Mouse (Mus musculus): ENCODE data around the gene Mrgbp.
A peak's percentile ranks its signal among the peaks of the same experiment; 100 is the strongest.

The Mrgbp gene

GRCm38 (mm10) chr2:180589123-180589831 lies 8.2 kb downstream of the Mrgbp start, which contains the start of gene Ogfr:
Gene Ogfr, plus strand, starts transcription at chr2:180589245.
- peak; percentile 84 for DNase-seq (ENCODE audit: low read depth, low spot score)

- no peak for DNase-seq (ENCODE audit: low read depth, low spot score)
Observed at GRCm38 (mm10) chr2:180597490-180597889, 16.4 kb downstream of the Mrgbp start, which contains the start of gene Col9a3. Gene Col9a3, plus strand, starts transcription at chr2:180597790.

- DNase-seq (ENCODE audit: low read depth, low spot score): peak; percentile 15
Observed at GRCm38 (mm10) chr2:180598157-180598705, 17.1 kb downstream of the Mrgbp start.

GRCm38 (mm10) chr2:180600569-180601021 lies 19.5 kb downstream of the Mrgbp start:
- no peak for DNase-seq (ENCODE audit: low read depth, low spot score)

- peak; percentile 61 for DNase-seq (ENCODE audit: low read depth, low spot score)
Observed at GRCm38 (mm10) chr2:180604781-180605180, 23.7 kb downstream of the Mrgbp start.

GRCm38 (mm10) chr2:180610283-180610682 lies 29.2 kb downstream of the Mrgbp start:
- DNase-seq (ENCODE audit: low read depth, low spot score): no peak

GRCm38 (mm10) chr2:180611882-180612281 lies 30.8 kb downstream of the Mrgbp start:
- DNase-seq (ENCODE audit: low read depth, low spot score): no peak

Data from R1 (cell line).